ENCODE assay signal across 36 mouse cellular contexts in genomic region chr5:30536051-30536570, GRCm38 (mm10). TPM values are rescaled to one million over a fixed set of nuclear protein-coding genes. Genes with fewer than 3 reads are reported as not detected.
DNase-seq lines count a peak whose midpoint lies in the region; ATAC-seq lines count a peak whose summit lies in the region.
"Had no signal": no experiment of that assay in that cellular context is flagged by ENCODE, and none has a peak within 500 bp of the region (broad histone marks: within the 10 kb centered on the region; RNA-seq: fewer than 3 reads in every experiment).

No protein-coding gene starts in this region.

- intact Hi-C loops in heart, postnatal 36 days (cut with DNase I), result no loop called here

- no peak overlapping the region for H3K4me3 ChIP-seq in heart, embryonic 15.5 days
- H3K4me3 ChIP-seq: forebrain, embryonic 12.5 days; heart, adult 2 months; hindbrain, embryonic 13.5 days; limb, embryonic 10.5 days; limb, embryonic 15.5 days; midbrain, embryonic 12.5 days; neural tube, embryonic 13.5 days had no signal

- H3K27me3 ChIP-seq in heart, embryonic 15.5 days, result no peaks in the 10 kb centered on the region
- H3K27me3 ChIP-seq: forebrain, embryonic 12.5 days; hindbrain, embryonic 13.5 days; limb, embryonic 15.5 days; midbrain, embryonic 12.5 days; neural tube, embryonic 13.5 days had no signal

- no peak overlapping the region for H3K4me2 ChIP-seq in heart, embryonic 15.5 days
- H3K4me2 ChIP-seq: forebrain, embryonic 12.5 days; hindbrain, embryonic 13.5 days; limb, embryonic 15.5 days; lung, embryonic 14.5 days; midbrain, embryonic 12.5 days; neural tube, embryonic 13.5 days had no signal

- H3K9ac ChIP-seq in heart, embryonic 15.5 days, result no peak overlapping the region
- H3K9ac ChIP-seq: forebrain, embryonic 12.5 days; forebrain, postnatal 0 days; hindbrain, embryonic 13.5 days; limb, embryonic 15.5 days; liver, embryonic 14.5 days; lung, embryonic 14.5 days; midbrain, embryonic 12.5 days; neural tube, embryonic 13.5 days had no signal

- no peaks in the 10 kb centered on the region for H3K36me3 ChIP-seq in heart, embryonic 15.5 days
- H3K36me3 ChIP-seq: forebrain, embryonic 12.5 days; hindbrain, embryonic 13.5 days; limb, embryonic 10.5 days; limb, embryonic 15.5 days; midbrain, embryonic 12.5 days; neural tube, embryonic 13.5 days had no signal

- WGBS in heart, embryonic 15.5 days, result 19% methylated on average over 7 of the region's 7 CpGs

- DNase-seq in adrenal gland, adult 2 months, result peak; percentile 78
- DNase-seq in adrenal gland, adult 18-20 months (ENCODE audit: low spot score in 2 of 2), result no peak
- DNase-seq in heart, postnatal 36 days, result no peak
- peak; percentile 60 for DNase-seq in ovary, postnatal 36 days (ENCODE audit: low spot score)
- no peak for DNase-seq in ovary, postnatal 10 days (ENCODE audit: low spot score)
- DNase-seq in yolk sac, embryonic 10.5 days (ENCODE audit: low spot score), result no peak
- DNase-seq: cerebellum, adult 2 months; cerebellum, postnatal 14 days; forebrain, postnatal 0 days; kidney, adult 8-10 months; layer of hippocampus, postnatal 36 days; lung, embryonic 14.5 days; right cerebral cortex, adult 18-20 months; spleen, adult 18-20 months; thymus, postnatal 14 days had no signal

- ATAC-seq in heart, embryonic 15.5 days (replicated peaks; ENCODE audit: insufficient number of reproducible peaks, insufficient read depth, low FRiP score, low read depth), result 0 out of 2 replicates have a peak, but pooled peaks have one; percentile 15
- ATAC-seq: forebrain, postnatal 0 days; intestine, embryonic 16.5 days; Patski had no signal

- peaks cover 12% of the 10 kb centered on the region for H3K4me1 ChIP-seq in heart, embryonic 15.5 days (replicated peaks)
- H3K4me1 ChIP-seq: forebrain, embryonic 12.5 days; hindbrain, embryonic 13.5 days; limb, embryonic 10.5 days; limb, embryonic 15.5 days; midbrain, embryonic 12.5 days; neural tube, embryonic 13.5 days had no signal

- H3K9me3 ChIP-seq in heart, embryonic 15.5 days (replicated peaks), result no peaks in the 10 kb centered on the region
- H3K9me3 ChIP-seq: forebrain, embryonic 12.5 days; hindbrain, embryonic 13.5 days; limb, embryonic 10.5 days; limb, embryonic 15.5 days; midbrain, embryonic 12.5 days; neural tube, embryonic 13.5 days had no signal

- no peak overlapping the region for H3K27ac ChIP-seq in heart, embryonic 15.5 days
- H3K27ac ChIP-seq: forebrain, embryonic 12.5 days; heart, adult 2 months; hindbrain, embryonic 13.5 days; kidney, postnatal 0 days; limb, embryonic 10.5 days; limb, embryonic 15.5 days; liver, embryonic 14.5 days; midbrain, embryonic 12.5 days; neural tube, embryonic 13.5 days had no signal

RNA-seq across cellular contexts. Expression of gene Cib4, which starts 9.5 kb away (rescaled TPM):
- total RNA-seq in adrenal gland, adult 2 months (2021), result 1 to 10 TPM in 1 of 2 experiments, under 1 TPM in 1; 0.92 to 2.4 TPM
- 1.7 and 3.4 TPM in 2 replicates for polyA plus RNA-seq in adrenal gland, adult 2 months (2012; rRNA removed)
- total RNA-seq in adrenal gland, adult 18-20 months (2021), result 1 to 10 TPM in 1 of 2 experiments, under 1 TPM in 1; 0.43 to 1.2 TPM
- not detected in 2 replicates for polyA plus RNA-seq in heart, embryonic 15.5 days (2015; fragmentation: Nextera tagmentation; extraction: Ambion mirVana)
- not detected for total RNA-seq in heart, postnatal 36 days (2021)
- total RNA-seq: forebrain, postnatal 0 days; gastrocnemius, adult 8-10 months; gastrocnemius, postnatal 4 days; heart, adult 2 months; heart, postnatal 25 days; layer of hippocampus, postnatal 36 days; megakaryocyte, adult 5-6 weeks; MEL had no signal
- polyA plus RNA-seq: cerebellum, adult 2 months; cortical plate, adult 2 months; embryonic facial prominence, embryonic 14.5 days; forebrain, embryonic 12.5 days; forebrain, postnatal 0 days; heart, adult 2 months; hindbrain, embryonic 13.5 days; intestine, embryonic 16.5 days; kidney, postnatal 0 days; large intestine, adult 2 months; limb, embryonic 10.5 days; limb, embryonic 15.5 days; liver, embryonic 14.5 days; lung, embryonic 14.5 days; midbrain, embryonic 12.5 days; neural tube, embryonic 13.5 days; Patski; stomach, embryonic 16.5 days had no signal

RNA-seq across cellular contexts. Expression of gene Kcnk3, which starts 51.9 kb away (rescaled TPM):
- 1,000 to 10,000 TPM; 1,225 to 1,281 TPM for total RNA-seq in adrenal gland, adult 2 months (2021)
- polyA plus RNA-seq in adrenal gland, adult 2 months (2012; rRNA removed), result 6,176 and 11,313 TPM in 2 replicates
- 1,000 to 10,000 TPM in 1 of 2 experiments, 100 to 1,000 TPM in 1; 960 to 1,436 TPM for total RNA-seq in adrenal gland, adult 18-20 months (2021)
- 16.5 and 27.5 TPM in 2 replicates for polyA plus RNA-seq in heart, embryonic 15.5 days (2015; fragmentation: Nextera tagmentation; extraction: Ambion mirVana)
- 100 to 1,000 TPM; 234 to 245 TPM for total RNA-seq in heart, postnatal 36 days (2021)
- total RNA-seq: megakaryocyte, adult 5-6 weeks; MEL had no signal
- polyA plus RNA-seq: Patski had no signal

Comparison
In these comparisons a context has a peak if more than half of its experiments do, and no peak if none do; other contexts are left out.
1. DNase-seq: peak in adrenal gland, adult 2 months (single experiment) and ovary, postnatal 36 days (single experiment); none in adrenal gland, adult 18-20 months (0 of 2), heart, postnatal 36 days (0 of 2), ovary, postnatal 10 days (single experiment) and yolk sac, embryonic 10.5 days (single experiment).